Mouse (Mus musculus): ENCODE results near the gene Agfg2. TPM values are rescaled to one million over a fixed set of nuclear protein-coding genes. Genes with fewer than 3 reads are reported as not detected.

Agfg2 gene
- polyA plus RNA-seq, 1 experiment = 41.3 TPM

DNA sequence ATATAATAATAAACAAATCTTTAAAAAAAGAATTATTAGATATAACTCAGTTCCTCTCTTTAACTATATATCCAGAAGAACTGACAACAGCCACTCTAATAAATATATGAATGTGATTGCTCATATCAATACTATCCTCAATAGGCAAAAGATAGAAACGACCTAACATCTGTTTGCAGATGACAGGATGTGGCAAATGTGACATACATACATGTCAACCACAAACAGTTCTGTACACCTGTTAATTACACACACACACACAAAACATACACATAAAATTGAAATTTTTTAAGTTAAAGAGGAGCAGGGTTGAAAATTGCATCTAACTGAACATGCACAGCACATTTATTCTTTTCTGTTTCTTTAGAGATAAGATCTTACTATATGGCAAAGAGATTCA, 7.4 kb upstream of the Agfg2 start:
- TF ChIP-seq CTCF (IDR thresholded peaks at IDR 0.05; ENCODE audit: borderline replicate concordance, insufficient read depth, low read depth, low read length) (no peak), POLR2A (IDR thresholded peaks at IDR 0.05; ENCODE audit: borderline replicate concordance, insufficient read depth, low read length) (no peak)
- no peak for DNase-seq
- WGBS = 72% methylated on average over 1 of the region's 1 CpGs
- Histone ChIP-seq H3K27ac (ENCODE audit: insufficient read depth, low read length) (no peak overlapping the region), H3K4me1 (ENCODE audit: control insufficient read depth, insufficient read depth, low read length) (no peaks in the 10 kb centered on the region), H3K27me3 (ENCODE audit: control insufficient read depth, insufficient read depth, low read length) (no peaks in the 10 kb centered on the region), H3K4me3 (replicated peaks; ENCODE audit: insufficient read depth, low read depth, low read length) (no peak overlapping the region)

DNA sequence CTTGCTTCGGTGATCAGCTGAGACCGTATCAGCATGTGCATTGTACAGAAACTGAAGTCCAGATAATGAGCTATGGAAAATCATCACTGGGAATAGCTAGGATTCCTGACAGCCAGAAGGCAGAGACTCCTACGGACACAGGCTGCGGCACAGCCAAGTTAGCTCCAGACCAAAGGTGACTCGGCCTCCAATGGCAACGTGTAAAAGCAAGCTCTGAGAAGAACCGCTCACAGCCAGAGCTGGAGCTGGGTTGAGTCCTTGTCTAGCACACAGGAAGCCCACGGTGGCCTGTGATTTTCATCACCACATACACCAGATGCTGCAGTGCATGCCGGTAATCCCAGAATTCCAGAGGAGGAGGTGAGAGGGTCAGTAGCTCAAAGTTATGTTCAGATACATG, 6.0 kb upstream of the Agfg2 start:
- no peak for DNase-seq
- Histone ChIP-seq H3K4me3 (replicated peaks; ENCODE audit: insufficient read depth, low read depth, low read length) (no peak overlapping the region), H3K27me3 (ENCODE audit: control insufficient read depth, insufficient read depth, low read length) (no peaks in the 10 kb centered on the region), H3K4me1 (ENCODE audit: control insufficient read depth, insufficient read depth, low read length) (no peaks in the 10 kb centered on the region), H3K27ac (ENCODE audit: insufficient read depth, low read length) (no peak overlapping the region)
- WGBS = 61% methylated on average over 9 of the region's 9 CpGs
- no peak for TF ChIP-seq POLR2A (IDR thresholded peaks at IDR 0.05; ENCODE audit: borderline replicate concordance, insufficient read depth, low read length)
- TF ChIP-seq CTCF (IDR thresholded peaks at IDR 0.05; ENCODE audit: borderline replicate concordance, insufficient read depth, low read depth, low read length) = no peak

DNA sequence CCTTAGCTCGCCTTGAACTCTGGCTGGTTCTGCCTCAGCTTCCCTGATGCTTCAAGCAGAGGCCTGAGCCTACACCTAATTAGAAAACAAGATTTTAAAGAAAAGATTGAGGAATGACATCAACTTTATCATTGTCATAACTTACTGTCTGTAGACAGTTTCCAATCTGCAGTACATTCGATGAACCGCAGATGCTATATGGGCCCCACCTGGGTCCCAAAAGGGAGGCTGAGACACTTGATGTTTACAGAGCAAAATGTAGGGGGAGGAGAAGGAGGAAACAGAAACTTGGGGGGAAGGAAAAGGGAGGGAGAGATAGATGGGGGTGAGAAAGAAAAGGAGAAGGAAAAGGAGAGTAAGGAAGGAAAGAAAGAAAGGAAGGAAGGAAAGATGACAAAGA, 5.4 kb upstream of the Agfg2 start:
- no peak overlapping the region for H3K4me3 ChIP-seq (replicated peaks; ENCODE audit: insufficient read depth, low read depth, low read length)
- TF ChIP-seq POLR2A (IDR thresholded peaks at IDR 0.05; ENCODE audit: borderline replicate concordance, insufficient read depth, low read length) = no peak
- no peak overlapping the region for H3K27ac ChIP-seq (ENCODE audit: insufficient read depth, low read length)
- no peaks in the 10 kb centered on the region for H3K4me1 ChIP-seq (ENCODE audit: control insufficient read depth, insufficient read depth, low read length)
- DNase-seq = no peak
- 93% methylated on average over 3 of the region's 3 CpGs for WGBS
- H3K27me3 ChIP-seq (ENCODE audit: control insufficient read depth, insufficient read depth, low read length) = no peaks in the 10 kb centered on the region

DNA sequence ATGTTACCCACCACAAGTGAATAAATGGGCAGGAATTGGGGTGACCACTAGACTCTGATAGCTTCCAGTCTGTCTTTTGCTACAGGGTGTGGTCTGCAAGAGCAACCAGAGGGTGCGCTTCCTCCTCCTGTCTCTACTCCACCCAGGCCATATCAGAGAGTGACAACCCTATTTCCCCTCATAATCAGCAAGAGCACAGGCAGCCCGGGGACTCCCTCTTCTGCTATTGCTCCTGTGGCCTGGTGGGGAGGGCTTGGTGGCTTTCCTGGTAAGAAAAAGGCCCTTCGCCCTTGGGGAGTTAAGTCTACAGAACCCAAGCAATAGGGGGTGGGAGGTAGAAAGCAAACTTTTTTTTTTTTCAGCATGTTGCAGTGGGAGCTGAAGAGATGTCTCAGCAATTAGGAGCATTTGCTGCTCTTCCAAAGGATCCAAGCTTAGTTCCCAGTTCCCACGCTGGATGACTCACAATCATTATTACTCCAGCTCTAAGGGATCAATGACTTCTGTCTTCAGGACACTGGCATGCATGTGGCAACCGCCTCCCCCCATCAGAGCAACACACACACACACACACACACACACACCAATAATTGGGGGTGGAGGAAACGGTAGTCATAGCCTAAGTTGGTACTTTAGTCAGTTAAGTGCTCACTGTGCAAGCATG, 1.7 kb upstream of the Agfg2 start:
- H3K4me3 ChIP-seq (replicated peaks; ENCODE audit: insufficient read depth, low read depth, low read length) = no peak overlapping the region
- no peak for TF ChIP-seq CTCF (IDR thresholded peaks at IDR 0.05; ENCODE audit: borderline replicate concordance, insufficient read depth, low read depth, low read length)
- TF ChIP-seq POLR2A (IDR thresholded peaks at IDR 0.05; ENCODE audit: borderline replicate concordance, insufficient read depth, low read length) = no peak
- DNase-seq = no peak

DNA sequence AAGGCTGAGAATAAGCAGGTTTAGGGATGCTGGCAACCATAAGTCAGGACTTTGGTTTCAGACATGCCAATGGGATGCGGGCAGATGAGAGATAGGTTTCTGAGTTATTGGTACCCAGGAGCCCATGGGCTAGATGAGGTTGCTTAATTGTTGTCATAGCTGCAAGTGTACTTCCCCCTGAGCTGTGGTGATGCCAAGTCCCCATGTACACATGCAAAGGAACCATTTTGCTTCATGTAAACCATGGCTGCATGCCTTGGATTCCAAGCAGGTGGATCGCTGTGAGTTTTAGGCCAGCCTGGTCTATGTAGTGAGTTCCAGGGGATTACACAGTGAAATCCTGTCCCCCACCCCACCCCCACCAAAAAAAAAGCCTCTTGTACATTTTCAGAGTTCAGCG, 1.1 kb upstream of the Agfg2 start:
- Histone ChIP-seq H3K27ac (ENCODE audit: insufficient read depth, low read length) (no peak overlapping the region), H3K27me3 (ENCODE audit: control insufficient read depth, insufficient read depth, low read length) (no peaks in the 10 kb centered on the region), H3K4me1 (ENCODE audit: control insufficient read depth, insufficient read depth, low read length) (peaks cover 5% of the 10 kb centered on the region; the same call in 1 of the 2 replicates), H3K4me3 (replicated peaks; ENCODE audit: insufficient read depth, low read depth, low read length) (no peak overlapping the region)
- 97% methylated on average over 3 of the region's 3 CpGs for WGBS
- TF ChIP-seq CTCF (IDR thresholded peaks at IDR 0.05; ENCODE audit: borderline replicate concordance, insufficient read depth, low read depth, low read length) (no peak), POLR2A (IDR thresholded peaks at IDR 0.05; ENCODE audit: borderline replicate concordance, insufficient read depth, low read length) (no peak)
- DNase-seq = no peak

More for the DNA sequence above, 1.7 kb upstream of the Agfg2 start:
- Histone ChIP-seq H3K27ac (ENCODE audit: insufficient read depth, low read length) (no peak overlapping the region), H3K4me1 (ENCODE audit: control insufficient read depth, insufficient read depth, low read length) (peaks cover 5% of the 10 kb centered on the region; the same call in 1 of the 2 replicates), H3K27me3 (ENCODE audit: control insufficient read depth, insufficient read depth, low read length) (no peaks in the 10 kb centered on the region)
- 86% methylated on average over 6 of the region's 6 CpGs for WGBS

DNA sequence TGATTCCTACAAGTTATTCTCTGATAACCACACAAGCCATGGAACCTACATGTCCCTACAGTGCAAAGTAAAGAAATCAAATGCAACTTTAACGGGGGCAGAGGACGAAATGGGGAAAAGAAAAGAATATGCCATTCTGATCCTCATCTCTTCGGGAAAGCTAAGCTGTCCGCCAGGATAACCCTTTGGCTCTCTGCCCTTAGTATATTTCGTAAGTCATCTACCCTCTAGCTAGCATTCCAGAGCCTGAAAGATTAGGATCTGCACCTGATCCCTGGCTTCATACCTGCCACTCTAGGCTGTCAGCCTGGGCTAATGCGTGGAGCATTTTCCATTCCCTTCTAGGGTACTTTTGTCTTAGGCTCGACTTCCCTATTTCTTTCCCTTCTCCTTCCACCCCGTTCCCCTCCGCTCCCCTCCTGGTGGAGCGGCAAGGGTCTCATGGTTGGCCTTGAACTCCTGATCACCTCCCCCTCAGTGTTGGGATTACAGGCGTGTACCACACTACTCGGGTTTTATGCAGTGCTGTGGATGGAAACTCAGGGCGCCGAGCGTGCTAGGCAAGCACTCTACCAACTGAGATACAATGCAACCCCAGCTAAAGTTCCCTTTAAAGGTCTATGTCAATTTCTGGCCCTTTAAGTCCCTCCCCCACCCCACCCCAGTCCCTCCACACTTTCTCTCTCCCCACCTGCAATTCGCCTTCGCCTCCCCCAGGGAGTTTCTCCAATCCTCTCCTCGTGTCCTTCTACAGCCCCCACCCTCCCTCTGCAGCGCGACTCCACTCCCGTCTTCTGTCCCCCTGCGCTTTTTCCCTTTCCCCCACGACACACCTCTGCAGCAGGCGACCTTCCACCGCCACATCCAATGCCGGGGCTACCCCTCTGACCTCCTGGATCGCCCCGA, 885 bp downstream of the Agfg2 start:
- Histone ChIP-seq H3K4me1 (ENCODE audit: control insufficient read depth, insufficient read depth, low read length) (peaks cover 5% of the 10 kb centered on the region; the same call in 1 of the 2 replicates), H3K27ac (ENCODE audit: insufficient read depth, low read length) (no peak overlapping the region), H3K27me3 (ENCODE audit: control insufficient read depth, insufficient read depth, low read length) (no peaks in the 10 kb centered on the region), H3K4me3 (replicated peaks; ENCODE audit: insufficient read depth, low read depth, low read length) (peak overlapping the region; percentile 69)
- peak in 1 of 2 experiments; percentile 22 for DNase-seq
- WGBS = 4% methylated on average over 28 of the region's 28 CpGs
- TF ChIP-seq POLR2A (IDR thresholded peaks at IDR 0.05; ENCODE audit: borderline replicate concordance, insufficient read depth, low read length) = no peak
- no peak for TF ChIP-seq CTCF (IDR thresholded peaks at IDR 0.05; ENCODE audit: borderline replicate concordance, insufficient read depth, low read depth, low read length)

DNA sequence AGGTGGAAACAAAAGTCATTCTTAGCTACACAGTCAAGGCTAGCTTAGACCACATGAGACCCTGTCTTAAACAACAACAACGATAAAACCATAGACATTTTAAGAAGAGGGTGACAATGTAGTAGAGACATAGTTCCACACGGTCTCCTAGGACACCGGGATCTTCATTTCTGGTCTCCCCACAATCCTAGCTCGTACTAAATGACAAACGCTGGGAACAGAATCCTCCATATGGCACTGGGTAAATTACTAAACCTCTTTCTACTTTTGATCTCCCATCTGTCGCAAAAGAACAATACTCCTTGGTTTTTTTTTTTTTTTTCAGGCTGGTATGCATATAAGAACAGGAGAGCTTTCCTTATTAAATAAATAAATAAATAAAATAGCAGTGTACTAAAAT, 2.0 kb downstream of the Agfg2 start:
- no peak for DNase-seq
- peaks cover 5% of the 10 kb centered on the region; the same call in 1 of the 2 replicates for H3K4me1 ChIP-seq (ENCODE audit: control insufficient read depth, insufficient read depth, low read length)
- no peaks in the 10 kb centered on the region for H3K27me3 ChIP-seq (ENCODE audit: control insufficient read depth, insufficient read depth, low read length)
- no peak overlapping the region for H3K27ac ChIP-seq (ENCODE audit: insufficient read depth, low read length)
- TF ChIP-seq POLR2A (IDR thresholded peaks at IDR 0.05; ENCODE audit: borderline replicate concordance, insufficient read depth, low read length) (no peak), CTCF (IDR thresholded peaks at IDR 0.05; ENCODE audit: borderline replicate concordance, insufficient read depth, low read depth, low read length) (no peak)
- WGBS = 59% methylated on average over 6 of the region's 6 CpGs
- H3K4me3 ChIP-seq (replicated peaks; ENCODE audit: insufficient read depth, low read depth, low read length) = no peak overlapping the region

All from cerebellum, adult 2 months (tissue).